Mouse (Mus musculus) stomach, postnatal 0 days (tissue): ENCODE results near the gene Hjurp.

Experiments used
- CTCF ChIP-seq: IDR thresholded peaks from 2 replicates; pipeline ENCODE4 v1.5.1; 2016; ENCODE audit warnings: antibody characterized with exemption, low read depth, mild to moderate bottlenecking, moderate library complexity
- EP300 ChIP-seq: optimal IDR thresholded peaks from 2 replicates; pipeline ENCODE3; 2016; ENCODE audit warnings: antibody characterized with exemption

GRCm38 (mm10) chr1:88257681-88258080, 19.8 kb downstream of the Hjurp start:
- TF ChIP-seq CTCF (no peak), EP300 (no peak)
